ENCODE assay signal across 8 mouse cellular contexts in genomic region chr2:71852161-71852560, GRCm38 (mm10). TPM values are rescaled to one million over a fixed set of nuclear protein-coding genes. Genes with fewer than 3 reads are reported as not detected.
A peak's percentile ranks its signal among the peaks of the same experiment; 100 is the strongest.
DNase-seq lines count a peak whose midpoint lies in the region.

No protein-coding gene starts in this region.

- peak; percentile 49 to 51 for DNase-seq in CD8-positive naive resting alpha-beta T cell, adult 2 months (ENCODE audit: low read depth in 2 of 2, low spot score in 2 of 2)
- DNase-seq in cerebellum, adult 9-10 months, result peak; percentile 68
- DNase-seq in frontal cortex, postnatal 36 days (ENCODE audit: low spot score in 2 of 2), result peak; percentile 61 to 79
- DNase-seq in induced T-regulatory cell, adult 2 months (ENCODE audit: low read depth), result peak; percentile 36
- DNase-seq in layer of hippocampus, postnatal 36 days, result peak; percentile 35 to 51
- DNase-seq in lung, postnatal 36 days, result peak; percentile 82
- peak; percentile 71 to 76 for DNase-seq in right cerebral cortex, adult 2 months (ENCODE audit: low spot score in 2 of 2)
- DNase-seq in thymus, postnatal 14 days, result peak; percentile 65

RNA-seq across cellular contexts. Expression of gene Pdk1, which starts 20.9 kb away (rescaled TPM):
- 10 to 100 TPM; 42.0 to 43.3 TPM for total RNA-seq in layer of hippocampus, postnatal 36 days (2021)

Comparison
In these comparisons a context has a peak if more than half of its experiments do, and no peak if none do; other contexts are left out.
1. Peak in every context shown above with its lines: DNase-seq.